Mouse (Mus musculus): Measurements from ENCODE around the gene Sfxn2.

The Sfxn2 gene

GRCm38 (mm10) chr19:46599375-46600256 is 26.5 kb downstream of the Sfxn2 start:
- no peak for DNase-seq (ENCODE audit: low spot score in 2 of 2)

GRCm38 (mm10) chr19:46600371-46600770 is 27.2 kb downstream of the Sfxn2 start:
- DNase-seq (ENCODE audit: low spot score in 2 of 2) = no peak

- DNase-seq (ENCODE audit: low spot score in 2 of 2) = no peak
Measured at GRCm38 (mm10) chr19:46601491-46601890, 28.3 kb downstream of the Sfxn2 start.

GRCm38 (mm10) chr19:46602406-46602805 is 29.2 kb downstream of the Sfxn2 start:
- DNase-seq (ENCODE audit: low spot score in 2 of 2) = no peak

GRCm38 (mm10) chr19:46606718-46607117 is 33.6 kb downstream of the Sfxn2 start:
- no peak for DNase-seq (ENCODE audit: low spot score in 2 of 2)

GRCm38 (mm10) chr19:46607424-46607823 is 34.3 kb downstream of the Sfxn2 start:
- DNase-seq (ENCODE audit: low spot score in 2 of 2) = no peak

- no peak for DNase-seq (ENCODE audit: low spot score in 2 of 2)
Measured at GRCm38 (mm10) chr19:46608158-46608557, 35.0 kb downstream of the Sfxn2 start.

- no peak for DNase-seq (ENCODE audit: low spot score in 2 of 2)
Measured at GRCm38 (mm10) chr19:46616378-46616777, 43.2 kb downstream of the Sfxn2 start.

- DNase-seq (ENCODE audit: low spot score in 2 of 2) = no peak
Measured at GRCm38 (mm10) chr19:46617361-46617760, 44.2 kb downstream of the Sfxn2 start.

GRCm38 (mm10) chr19:46618322-46618721 is 45.2 kb downstream of the Sfxn2 start:
- no peak for DNase-seq (ENCODE audit: low spot score in 2 of 2)

GRCm38 (mm10) chr19:46619001-46619400 is 45.8 kb downstream of the Sfxn2 start:
- DNase-seq (ENCODE audit: low spot score in 2 of 2) = no peak

- DNase-seq (ENCODE audit: low spot score in 2 of 2) = no peak
Measured at GRCm38 (mm10) chr19:46619518-46619917, 46.4 kb downstream of the Sfxn2 start.

- peak; percentile 39 to 49 for DNase-seq (ENCODE audit: low spot score in 2 of 2)
Measured at GRCm38 (mm10) chr19:46620016-46620808, 47.0 kb downstream of the Sfxn2 start.

GRCm38 (mm10) chr19:46621236-46622183 is 48.3 kb downstream of the Sfxn2 start:
- no peak for DNase-seq (ENCODE audit: low spot score in 2 of 2)

- DNase-seq (ENCODE audit: low spot score in 2 of 2) = no peak
Measured at GRCm38 (mm10) chr19:46622659-46623193, 49.6 kb downstream of the Sfxn2 start.

GRCm38 (mm10) chr19:46623194-46623667 is 50.1 kb downstream of the Sfxn2 start:
- no peak for DNase-seq (ENCODE audit: low spot score in 2 of 2)

GRCm38 (mm10) chr19:46623790-46624772 is 50.9 kb downstream of the Sfxn2 start:
- DNase-seq (ENCODE audit: low spot score in 2 of 2) = no peak

- no peak for DNase-seq (ENCODE audit: low spot score in 2 of 2)
Measured at GRCm38 (mm10) chr19:46625015-46625414, 51.9 kb downstream of the Sfxn2 start.

GRCm38 (mm10) chr19:46625519-46625918 is 52.4 kb downstream of the Sfxn2 start:
- no peak for DNase-seq (ENCODE audit: low spot score in 2 of 2)

GRCm38 (mm10) chr19:46628403-46628802 is 55.2 kb downstream of the Sfxn2 start:
- no peak for DNase-seq (ENCODE audit: low spot score in 2 of 2)
